ENCODE assay signal across 7 mouse cellular contexts in the genomic region with DNA sequence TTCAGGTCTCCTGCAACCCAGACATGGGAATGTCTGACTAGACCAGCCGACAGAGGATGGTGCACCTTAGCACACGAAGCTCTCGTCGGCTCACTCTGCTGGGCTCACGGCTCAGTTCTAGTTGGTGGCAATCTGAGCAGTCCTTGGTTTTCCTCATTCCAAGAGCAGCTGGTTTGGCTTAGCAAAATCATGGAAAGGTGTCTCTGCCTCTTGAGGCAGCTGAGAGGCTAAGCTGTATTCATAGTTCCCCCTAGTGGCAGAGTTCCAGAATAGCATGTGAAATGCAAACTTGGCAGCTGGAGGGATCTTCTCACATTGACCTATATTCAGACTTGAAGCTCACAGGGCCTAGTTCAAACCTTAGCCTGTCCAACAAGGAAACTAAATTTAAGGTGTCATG. TPM values are rescaled to one million over a fixed set of nuclear protein-coding genes. Genes with fewer than 3 reads are reported as not detected.
DNase-seq lines count a peak whose midpoint lies in the region; ATAC-seq and TF ChIP-seq lines count a peak whose summit lies in the region.

No protein-coding gene starts in this region.

- no peak overlapping the region for H3K9ac ChIP-seq in hindbrain, embryonic 14.5 days
- no peak overlapping the region for H3K9ac ChIP-seq in stomach, embryonic 14.5 days (replicated peaks; ENCODE audit: low read depth, low read length)

- no peak overlapping the region for H3K27ac ChIP-seq in spleen, adult 2 months (ENCODE audit: insufficient read depth, low read length)
- H3K27ac ChIP-seq in hindbrain, embryonic 14.5 days, result no peak overlapping the region
- no peak overlapping the region for H3K27ac ChIP-seq in stomach, embryonic 14.5 days (ENCODE audit: low read length)

- H3K4me3 ChIP-seq in spleen, adult 2 months (ENCODE audit: extremely low read depth, insufficient read depth, insufficient read length), result no peak overlapping the region
- H3K4me3 ChIP-seq in hindbrain, embryonic 14.5 days (replicated peaks; ENCODE audit: low read length), result no peak overlapping the region
- no peak overlapping the region for H3K4me3 ChIP-seq in stomach, embryonic 14.5 days (ENCODE audit: low read depth, low read length)

- peak; percentile 50; the same call in 1 of the 2 replicates for TF ChIP-seq CTCF in spleen, adult 2 months (IDR thresholded peaks at IDR 0.05; ENCODE audit: extremely low read depth, insufficient read depth, insufficient read length, insufficient replicate concordance)

- no peaks in the 10 kb centered on the region for H3K9me3 ChIP-seq in hindbrain, embryonic 14.5 days (ENCODE audit: control insufficient read depth, low read length)
- H3K9me3 ChIP-seq in stomach, embryonic 14.5 days (ENCODE audit: control insufficient read depth, low read depth, low read length), result no peaks in the 10 kb centered on the region

- H3K27me3 ChIP-seq in spleen, adult 2 months (ENCODE audit: control insufficient read depth, insufficient read depth, low read length), result no peaks in the 10 kb centered on the region
- no peaks in the 10 kb centered on the region for H3K27me3 ChIP-seq in hindbrain, embryonic 14.5 days (ENCODE audit: control insufficient read depth, insufficient read depth, low read length)
- no peaks in the 10 kb centered on the region for H3K27me3 ChIP-seq in stomach, embryonic 14.5 days (ENCODE audit: control insufficient read depth, insufficient read depth, low read length)

- WGBS in spleen, adult 2 months, result 56% methylated on average over 5 of the region's 5 CpGs
- WGBS in hindbrain, embryonic 14.5 days, result 38% methylated on average over 5 of the region's 5 CpGs
- WGBS in stomach, embryonic 14.5 days, result 19% methylated on average over 5 of the region's 5 CpGs

- peaks cover 10% of the 10 kb centered on the region for H3K36me3 ChIP-seq in spleen, adult 2 months (ENCODE audit: control insufficient read depth, insufficient read depth, low read length)
- peaks cover 26% of the 10 kb centered on the region for H3K36me3 ChIP-seq in hindbrain, embryonic 14.5 days (replicated peaks; ENCODE audit: control insufficient read depth, insufficient read depth)
- H3K36me3 ChIP-seq in stomach, embryonic 14.5 days (ENCODE audit: control insufficient read depth, insufficient read depth, low read length), result peaks cover 14% of the 10 kb centered on the region

- 0 out of 2 replicates have a peak, but pooled peaks have one; percentile 33 for ATAC-seq in hindbrain, embryonic 14.5 days (ENCODE audit: low FRiP score)
- peak; percentile 63 for ATAC-seq in megakaryocyte, adult 5-6 weeks (ENCODE audit: poor library complexity, severe bottlenecking)
- ATAC-seq in stomach, embryonic 14.5 days (ENCODE audit: insufficient number of reproducible peaks, insufficient read depth, low FRiP score, low read depth), result peak; percentile 56; the same call in 1 of the 2 replicates

- no peak overlapping the region for H3K4me2 ChIP-seq in hindbrain, embryonic 14.5 days (replicated peaks)
- H3K4me2 ChIP-seq in stomach, embryonic 14.5 days (replicated peaks; ENCODE audit: low read depth, low read length), result no peak overlapping the region

- no peak for TF ChIP-seq POLR2A in spleen, adult 2 months (IDR thresholded peaks at IDR 0.05; ENCODE audit: low read depth, low read length)

- no peak for DNase-seq in spleen, adult 2 months (ENCODE audit: low read depth in 1 of 2, low spot score in 2 of 2)
- DNase-seq in spleen, postnatal 14 days (ENCODE audit: low spot score in 2 of 2), result no peak
- DNase-seq in adipocyte (ENCODE audit: low spot score), result peak; percentile 95
- peak; percentile 74 for DNase-seq in embryo, embryonic 9.5 days (ENCODE audit: extremely low spot score)
- DNase-seq in hindbrain, embryonic 14.5 days (ENCODE audit: low spot score), result peak; percentile 90

- H3K4me1 ChIP-seq in spleen, adult 2 months (ENCODE audit: control insufficient read depth, insufficient read depth, insufficient read length), result peaks cover 3% of the 10 kb centered on the region; the same call in 1 of the 2 replicates
- peaks cover 17% of the 10 kb centered on the region for H3K4me1 ChIP-seq in hindbrain, embryonic 14.5 days (replicated peaks; ENCODE audit: control insufficient read depth, insufficient read depth, low read length)
- peaks cover 5% of the 10 kb centered on the region; the same call in 1 of the 2 replicates for H3K4me1 ChIP-seq in stomach, embryonic 14.5 days (ENCODE audit: control insufficient read depth, insufficient read depth, low read length)

RNA-seq across cellular contexts. Expression of gene Cpne5, which starts 8.6 kb away (rescaled TPM):
- 2.4 and 3.6 TPM in 2 replicates for polyA plus RNA-seq in spleen, adult 2 months (2012; rRNA removed)
- polyA plus RNA-seq in hindbrain, embryonic 14.5 days (2014; fragmentation: Nextera tagmentation; extraction: Ambion mirVana), result 38.1 and 42.8 TPM in 2 replicates
- 0.25 TPM in 1 of 2 replicates, not detected in the other for total RNA-seq in megakaryocyte, adult 5-6 weeks (2015)
- not detected in 2 replicates for total RNA-seq in megakaryocyte, adult 5-6 weeks (2017)
- polyA plus RNA-seq in stomach, embryonic 14.5 days (2014; fragmentation: Nextera tagmentation; extraction: Ambion mirVana), result 12.2 and 15.0 TPM in 2 replicates

RNA-seq across cellular contexts. Expression of gene Ppil1, which starts 17.4 kb away (rescaled TPM):
- 24.8 and 34.0 TPM in 2 replicates for polyA plus RNA-seq in spleen, adult 2 months (2012; rRNA removed)
- polyA plus RNA-seq in hindbrain, embryonic 14.5 days (2014; fragmentation: Nextera tagmentation; extraction: Ambion mirVana), result 101 TPM in 2 replicates
- total RNA-seq in megakaryocyte, adult 5-6 weeks (2015), result 37.5 and 39.4 TPM in 2 replicates
- 53.6 and 57.3 TPM in 2 replicates for total RNA-seq in megakaryocyte, adult 5-6 weeks (2017)
- polyA plus RNA-seq in stomach, embryonic 14.5 days (2014; fragmentation: Nextera tagmentation; extraction: Ambion mirVana), result 134 and 137 TPM in 2 replicates

RNA-seq across cellular contexts. Expression of gene BC004004, which starts 22.0 kb away (rescaled TPM):
- polyA plus RNA-seq in spleen, adult 2 months (2012; rRNA removed), result 36.5 TPM in 2 replicates
- polyA plus RNA-seq in hindbrain, embryonic 14.5 days (2014; fragmentation: Nextera tagmentation; extraction: Ambion mirVana), result 126 and 131 TPM in 2 replicates
- 65.8 and 70.1 TPM in 2 replicates for total RNA-seq in megakaryocyte, adult 5-6 weeks (2015)
- 81.0 and 89.2 TPM in 2 replicates for total RNA-seq in megakaryocyte, adult 5-6 weeks (2017)
- 79.5 and 80.8 TPM in 2 replicates for polyA plus RNA-seq in stomach, embryonic 14.5 days (2014; fragmentation: Nextera tagmentation; extraction: Ambion mirVana)

Comparison
In these comparisons a context has a peak if more than half of its experiments do, and no peak if none do; other contexts are left out.
1. DNase-seq: peak in adipocyte (single experiment), embryo, embryonic 9.5 days (single experiment) and hindbrain, embryonic 14.5 days (single experiment); none in spleen, adult 2 months (0 of 2) and spleen, postnatal 14 days (0 of 2).
2. Peak in every context shown above with its lines, with median percentiles within 50 percentile points of each other: ATAC-seq.